Mouse (Mus musculus): ENCODE data around the gene 1500011B03Rik.

- TF ChIP-seq MAX (IDR thresholded peaks at IDR 0.05) = no peak
- TF ChIP-seq CTCF (IDR thresholded peaks at IDR 0.05; ENCODE audit: control insufficient read depth, insufficient read depth, insufficient read length) = no peak
- no peak for TF ChIP-seq MYOG (IDR thresholded peaks at IDR 0.05; ENCODE audit: control insufficient read depth, extremely low read depth, insufficient read length)
- no peak for TF ChIP-seq MYOD1 (IDR thresholded peaks at IDR 0.05; ENCODE audit: control insufficient read depth, insufficient read length, low read depth)
- no peak for TF ChIP-seq CEBPB (IDR thresholded peaks at IDR 0.05; ENCODE audit: low read depth)
- no peak for TF ChIP-seq USF1 (IDR thresholded peaks at IDR 0.05; ENCODE audit: low read depth)
Measured at GRCm38 (mm10) chr5:114805436-114806350, 17.6 kb downstream of the 1500011B03Rik start.
